Mouse (Mus musculus): Measurements from ENCODE around the gene Ttc34.

GRCm38 (mm10) chr4:154904185-154905071, 67.2 kb downstream of the Ttc34 start:
- TF ChIP-seq POLR2A (IDR thresholded peaks at IDR 0.05; ENCODE audit: control insufficient read depth, low read depth, low read length) (no peak), CTCF (IDR thresholded peaks at IDR 0.05; ENCODE audit: control insufficient read depth, insufficient read depth, insufficient replicate concordance, low read depth, low read length) (no peak)
